Mouse (Mus musculus) liver, adult 2 months (tissue): ENCODE measurements at regions not wholly inside any gene's neighbourhood (a gene's known extent, or its start where the extent isn't known, plus 50 kb on each side); places are given as distances from the start of the nearest gene placed in this dataset.

Experiments
- DNase-seq: peaks from one replicate; pipeline ENCODE4 v3.0.0-alpha.2; 2011; ENCODE audit warnings: low read depth, low spot score; ENCODE audit errors: extremely low read depth
- H3K27ac ChIP-seq: fragments of 200-500 bp; replicated peaks from 2 replicates; pipeline ENCODE4 v1.5.1; 2012; ENCODE audit warnings: low read depth, mild to moderate bottlenecking, control low read depth, inconsistent platforms, low read length; ENCODE audit not compliant: insufficient read depth
- H3K27me3 ChIP-seq: fragments of 200-500 bp; 2 replicates; pipeline ENCODE4 v1.6.1; 2012; ENCODE audit warnings: mild to moderate bottlenecking, moderate library complexity, low read length, inconsistent platforms; ENCODE audit not compliant: control insufficient read depth, insufficient read depth
- H3K36me3 ChIP-seq: fragments of 200-500 bp; 2 replicates; pipeline ENCODE4 v1.6.1; 2012; ENCODE audit warnings: low read length, inconsistent platforms; ENCODE audit not compliant: control insufficient read depth, insufficient read depth
- H3K4me1 ChIP-seq: fragments of 200-500 bp; 2 replicates; pipeline ENCODE4 v1.6.1; 2011; ENCODE audit warnings: low read length; ENCODE audit not compliant: control insufficient read depth, insufficient read depth
- H3K4me3 ChIP-seq: fragments of 200-500 bp; 2 replicates; pipeline ENCODE4 v1.5.1; 2011; ENCODE audit warnings: low read depth, mild to moderate bottlenecking, control low read depth, low read length, moderate library complexity; ENCODE audit not compliant: insufficient read depth
- H3K79me2 ChIP-seq: fragments of 200-500 bp; 2 replicates; pipeline ENCODE4 v1.6.1; 2012; ENCODE audit warnings: inconsistent platforms, mild to moderate bottlenecking, low read length, moderate library complexity; ENCODE audit not compliant: control insufficient read depth, insufficient read depth
- H3K9ac ChIP-seq: fragments of 200-500 bp; 2 replicates; pipeline ENCODE4 v1.6.1; 2012; ENCODE audit warnings: low read depth, mild to moderate bottlenecking, control low read depth, inconsistent platforms, low read length
- CTCF ChIP-seq: fragments of 200-500 bp; IDR thresholded peaks from 2 replicates; pipeline ENCODE4 v1.5.1; 2011; ENCODE audit warnings: low read depth, low read length, control low read depth
- POLR2A ChIP-seq: fragments of 200-500 bp; IDR thresholded peaks from 2 replicates; pipeline ENCODE4 v1.6.1; 2011; ENCODE audit warnings: low read length, control low read depth; ENCODE audit not compliant: insufficient read depth; ENCODE audit errors: extremely low read depth
- WGBS: fragments of 180-500 bp; shearing (Covaris S2); methylation state at CpG from one replicate; pipeline ENCODE4 v1.1.7; 2018; 5-methylcytosine and 5-hydroxymethylcytosine counted together

DNA sequence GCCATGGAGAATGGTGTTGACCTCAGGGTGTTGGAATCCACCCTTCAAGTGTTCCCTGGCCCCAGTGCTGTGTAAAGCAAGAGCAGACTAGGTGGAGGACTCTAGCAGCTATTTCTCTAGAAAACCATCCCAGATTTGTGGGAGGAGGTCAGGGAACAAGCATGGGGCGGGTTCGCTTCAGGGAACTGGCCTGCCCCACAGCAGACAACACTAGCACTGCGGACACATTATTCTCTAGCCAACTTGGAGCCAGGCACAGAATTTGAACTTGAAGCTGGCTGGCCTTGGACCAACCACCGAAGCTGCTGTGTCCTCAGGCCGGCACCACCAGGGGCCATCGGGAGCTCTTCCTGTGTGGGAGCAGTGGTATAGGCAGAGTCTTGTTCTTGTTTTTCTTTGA, 227.5 kb upstream of the Adra1b start:
- WGBS, result 84% methylated on average over 6 of the region's 6 CpGs
- Histone ChIP-seq H3K79me2 (no peaks in the 10 kb centered on the region), H3K27me3 (no peaks in the 10 kb centered on the region), H3K27ac (no peak overlapping the region), H3K4me1 (no peaks in the 10 kb centered on the region), H3K36me3 (no peaks in the 10 kb centered on the region), H3K9ac (no peak overlapping the region), H3K4me3 (no peak overlapping the region)
- TF ChIP-seq POLR2A (no peak), CTCF (no peak)
- DNase-seq, result no peak

DNA sequence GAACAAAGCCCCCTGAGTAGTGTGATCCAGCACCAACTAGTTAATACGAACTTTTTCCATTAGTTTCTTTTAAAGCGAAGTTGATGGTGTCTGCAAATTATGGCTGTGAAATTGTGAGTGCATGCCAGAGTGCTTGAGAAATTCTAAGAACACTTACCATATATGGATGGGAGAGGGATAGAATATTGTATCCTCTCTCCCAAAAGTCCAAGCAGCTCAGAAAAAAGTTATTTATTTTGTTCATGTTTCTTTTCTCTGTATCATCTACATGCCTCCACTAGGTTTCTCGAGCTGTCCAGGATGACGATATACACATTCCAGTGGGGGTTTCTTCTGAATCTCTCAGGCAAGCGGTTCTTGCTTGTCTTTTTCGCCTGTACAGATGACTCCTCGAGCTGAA, 232.2 kb upstream of the Adra1b start:
- no peak overlapping the region for H3K4me3 ChIP-seq
- no peaks in the 10 kb centered on the region for H3K36me3 ChIP-seq
- no peak overlapping the region for H3K9ac ChIP-seq
- no peaks in the 10 kb centered on the region for H3K79me2 ChIP-seq
- H3K4me1 ChIP-seq, result no peaks in the 10 kb centered on the region
- WGBS, result 78% methylated on average over 7 of the region's 7 CpGs
- TF ChIP-seq CTCF (no peak), POLR2A (no peak)
- no peak for DNase-seq
- no peak overlapping the region for H3K27ac ChIP-seq
- no peaks in the 10 kb centered on the region for H3K27me3 ChIP-seq

DNA sequence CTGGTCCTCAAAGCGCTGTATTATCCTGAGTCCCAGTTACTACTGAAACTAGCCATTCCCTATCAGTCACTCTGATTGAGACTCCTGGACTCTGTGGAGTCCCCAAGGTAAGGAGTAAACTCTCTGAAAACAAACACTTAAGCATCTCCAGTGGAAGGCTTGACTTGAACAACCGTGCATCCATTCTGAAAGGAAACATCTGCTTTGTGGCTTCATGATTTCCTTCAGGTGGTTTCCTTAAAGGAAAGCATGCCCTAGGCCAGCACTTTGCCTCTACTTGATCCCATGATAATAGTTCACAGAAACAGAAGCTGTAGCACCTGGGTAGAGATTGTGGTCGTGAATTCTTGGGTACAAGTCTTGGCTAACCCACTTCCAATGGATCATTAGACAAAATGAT, 235.0 kb upstream of the Adra1b start:
- Histone ChIP-seq H3K4me1 (no peaks in the 10 kb centered on the region), H3K27me3 (no peaks in the 10 kb centered on the region), H3K36me3 (no peaks in the 10 kb centered on the region), H3K27ac (no peak overlapping the region), H3K4me3 (no peak overlapping the region), H3K9ac (no peak overlapping the region), H3K79me2 (no peaks in the 10 kb centered on the region)
- DNase-seq, result no peak
- no peak for TF ChIP-seq CTCF
- TF ChIP-seq POLR2A, result no peak
- 83% methylated on average over 3 of the region's 3 CpGs for WGBS

GRCm38 (mm10) chr11:44142996-44143395, 242.0 kb upstream of the Adra1b start:
- H3K79me2 ChIP-seq, result no peaks in the 10 kb centered on the region
- no peaks in the 10 kb centered on the region for H3K27me3 ChIP-seq
- H3K36me3 ChIP-seq, result no peaks in the 10 kb centered on the region
- H3K27ac ChIP-seq, result no peak overlapping the region
- no peak overlapping the region for H3K9ac ChIP-seq
- no peak for DNase-seq
- no peaks in the 10 kb centered on the region for H3K4me1 ChIP-seq
- WGBS, result 90% methylated on average over 4 of the region's 4 CpGs
- TF ChIP-seq POLR2A (no peak), CTCF (no peak)
- H3K4me3 ChIP-seq, result no peak overlapping the region

DNA sequence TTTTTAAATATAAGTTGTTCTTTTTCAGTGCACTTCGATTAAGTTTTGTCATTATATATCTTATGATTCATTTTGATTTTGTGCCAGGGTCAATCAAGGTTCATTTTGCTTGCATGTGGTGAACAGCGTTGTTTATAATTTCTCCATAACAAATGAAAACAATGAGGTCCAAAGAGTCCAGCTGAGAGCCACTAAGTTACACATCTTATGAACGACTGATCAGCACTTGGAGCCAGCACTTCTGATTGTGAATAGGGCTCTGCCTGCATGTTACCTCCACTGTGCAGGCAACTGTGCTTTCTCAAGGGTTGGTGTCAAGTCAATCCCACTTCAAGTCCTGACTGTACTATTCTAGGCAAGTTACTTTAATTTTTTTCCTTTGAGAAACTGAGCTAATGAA, 243.5 kb upstream of the Adra1b start:
- Histone ChIP-seq H3K9ac (no peak overlapping the region), H3K27ac (no peak overlapping the region), H3K4me3 (no peak overlapping the region), H3K4me1 (no peaks in the 10 kb centered on the region), H3K79me2 (no peaks in the 10 kb centered on the region), H3K36me3 (no peaks in the 10 kb centered on the region), H3K27me3 (no peaks in the 10 kb centered on the region)
- WGBS, result 79% methylated on average over 3 of the region's 3 CpGs
- DNase-seq, result no peak
- no peak for TF ChIP-seq POLR2A
- no peak for TF ChIP-seq CTCF

- DNase-seq, result no peak
- H3K36me3 ChIP-seq, result no peaks in the 10 kb centered on the region
These were observed 245.4 kb upstream of the Adra1b start for GRCm38 (mm10) chr11:44146419-44146818.

DNA sequence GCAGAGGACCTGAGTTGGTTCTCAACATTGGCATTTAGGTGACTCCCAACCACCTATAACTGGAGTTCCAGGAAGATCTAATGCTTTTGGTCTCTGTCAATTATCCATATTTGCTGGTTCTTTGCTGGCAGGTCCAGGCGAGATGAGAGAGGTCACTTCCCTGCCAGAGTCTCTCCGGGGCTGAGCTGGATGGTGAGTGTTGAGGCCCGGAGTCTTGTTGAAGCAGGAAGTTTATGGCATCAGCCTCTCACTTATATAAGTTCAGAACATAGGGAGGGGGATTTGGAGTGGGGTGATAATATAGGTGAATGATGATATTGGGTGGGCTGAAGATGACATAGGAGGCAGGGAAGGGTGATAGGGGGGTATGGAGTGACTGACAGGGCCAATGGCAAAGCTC, 246.3 kb upstream of the Il12b start:
- DNase-seq, result no peak
- Histone ChIP-seq H3K4me3 (no peak overlapping the region), H3K4me1 (peaks cover 3% of the 10 kb centered on the region; the same call in 1 of the 2 replicates), H3K36me3 (no peaks in the 10 kb centered on the region), H3K9ac (no peak overlapping the region), H3K27me3 (no peaks in the 10 kb centered on the region), H3K79me2 (no peaks in the 10 kb centered on the region), H3K27ac (no peak overlapping the region)
- 94% methylated on average over 3 of the region's 3 CpGs for WGBS
- TF ChIP-seq CTCF (no peak), POLR2A (no peak)

More at GRCm38 (mm10) chr11:44146419-44146818, 245.4 kb upstream of the Adra1b start:
- Histone ChIP-seq H3K4me3 (no peak overlapping the region), H3K79me2 (no peaks in the 10 kb centered on the region), H3K4me1 (no peaks in the 10 kb centered on the region), H3K27me3 (no peaks in the 10 kb centered on the region), H3K9ac (no peak overlapping the region), H3K27ac (no peak overlapping the region)
- TF ChIP-seq CTCF (no peak), POLR2A (no peak)
- WGBS, result 92% methylated on average over 3 of the region's 3 CpGs
